Mouse (Mus musculus) liver, adult 2 months (tissue): ENCODE measurements around the gene Map2k7.

Experiments
- CTCF ChIP-seq: fragments of 200-500 bp; IDR thresholded peaks from 2 replicates; pipeline ENCODE4 v1.5.1; 2011; ENCODE audit warnings: low read depth, low read length, control low read depth
- POLR2A ChIP-seq: fragments of 200-500 bp; IDR thresholded peaks from 2 replicates; pipeline ENCODE4 v1.6.1; 2011; ENCODE audit warnings: low read length, control low read depth; ENCODE audit not compliant: insufficient read depth; ENCODE audit errors: extremely low read depth

DNA sequence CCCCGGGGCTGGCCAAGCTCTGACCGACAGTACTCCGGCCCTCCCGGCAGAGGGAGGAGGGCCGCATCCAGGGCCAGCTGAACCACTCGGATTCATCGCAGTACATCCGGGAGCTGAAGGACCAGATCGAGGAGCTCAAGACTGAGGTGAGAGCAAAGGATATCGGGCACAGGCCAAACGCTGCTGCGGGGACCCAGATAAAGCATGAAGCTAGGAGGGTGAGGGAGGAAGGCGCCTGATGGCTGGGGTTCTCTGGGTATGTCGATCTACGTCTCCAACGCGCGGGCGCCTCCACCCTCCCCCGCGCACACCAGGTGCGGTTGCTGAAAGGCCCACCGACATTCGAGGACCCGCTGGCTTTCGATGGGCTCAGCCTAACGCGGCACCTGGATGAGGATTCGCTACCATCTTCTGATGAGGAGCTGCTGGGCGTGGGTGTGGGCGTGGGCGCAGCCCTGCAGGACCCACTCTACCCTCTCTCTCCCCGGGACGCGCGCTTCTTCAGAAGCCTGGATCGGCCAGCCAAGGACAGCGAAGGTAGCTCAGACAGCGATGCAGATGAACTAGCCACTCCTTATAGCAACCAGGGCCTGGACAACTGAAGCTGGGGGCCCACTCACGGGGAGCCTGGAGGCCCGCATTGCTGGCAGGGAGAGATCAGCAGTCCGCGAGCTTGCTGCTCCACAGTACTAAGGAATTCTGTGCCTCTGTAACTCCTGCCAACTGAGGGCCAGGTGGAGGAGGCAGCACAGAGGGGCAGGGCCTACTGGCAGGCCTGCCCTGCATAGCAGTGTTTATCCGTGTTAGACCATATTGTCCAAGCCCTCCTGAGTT lies 32.1 kb upstream of the Map2k7 start:
- TF ChIP-seq CTCF, result no peak
- TF ChIP-seq POLR2A, result no peak
